Mouse (Mus musculus) NIH3T3 (cell line): ENCODE data around the gene Cpeb1.

Source experiments
- DNase-seq: peaks from one replicate; pipeline ENCODE4 v3.0.0-alpha.2; 2012; ENCODE audit warnings: low read depth

The Cpeb1 gene

DNA sequence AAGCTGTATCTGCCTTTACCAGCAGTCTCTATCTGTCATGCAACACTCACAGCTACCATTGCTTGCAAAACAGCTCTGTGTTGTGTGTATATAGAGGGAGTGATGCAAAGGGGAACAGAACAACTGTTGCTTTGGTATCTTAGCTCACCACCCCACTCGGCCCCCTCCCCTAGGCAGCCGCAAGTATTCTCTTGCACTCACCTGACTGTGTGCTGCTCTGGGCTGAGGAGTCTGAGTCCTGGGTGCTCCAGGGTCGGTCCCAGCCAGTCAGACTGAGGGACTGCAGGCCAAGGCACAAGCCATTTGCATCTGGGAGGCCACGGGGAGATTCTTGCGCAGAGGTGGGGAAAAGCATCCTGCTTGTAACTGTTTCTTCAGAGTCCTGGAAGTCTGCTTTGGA, 83.5 kb downstream of the Cpeb1 start:
- DNase-seq: no peak

- no peak for DNase-seq
These were observed 85.5 kb downstream of the Cpeb1 start for GRCm38 (mm10) chr7:81369724-81370123.

DNA sequence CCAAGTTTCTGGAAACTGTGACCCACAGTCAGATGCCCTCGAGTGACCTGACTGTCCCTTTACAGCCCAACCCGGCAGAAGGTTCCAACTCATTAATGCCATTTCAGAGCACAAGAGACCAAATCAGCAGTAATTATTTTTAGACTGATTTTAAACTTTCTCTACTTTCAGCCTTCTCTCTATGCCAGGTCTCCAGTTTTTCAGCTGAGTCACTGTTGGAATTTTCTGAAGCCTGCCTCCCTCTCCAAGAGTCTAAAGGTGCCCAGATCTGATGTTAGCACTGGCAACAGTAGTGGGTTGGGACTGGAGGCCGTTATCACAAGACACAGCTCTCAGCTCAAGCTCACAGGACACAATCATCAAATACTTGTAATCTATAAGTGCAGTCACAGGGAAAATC, 87.3 kb downstream of the Cpeb1 start:
- DNase-seq: peak; percentile 14

GRCm38 (mm10) chr7:81356975-81357374, 98.3 kb downstream of the Cpeb1 start:
- no peak for DNase-seq

DNA sequence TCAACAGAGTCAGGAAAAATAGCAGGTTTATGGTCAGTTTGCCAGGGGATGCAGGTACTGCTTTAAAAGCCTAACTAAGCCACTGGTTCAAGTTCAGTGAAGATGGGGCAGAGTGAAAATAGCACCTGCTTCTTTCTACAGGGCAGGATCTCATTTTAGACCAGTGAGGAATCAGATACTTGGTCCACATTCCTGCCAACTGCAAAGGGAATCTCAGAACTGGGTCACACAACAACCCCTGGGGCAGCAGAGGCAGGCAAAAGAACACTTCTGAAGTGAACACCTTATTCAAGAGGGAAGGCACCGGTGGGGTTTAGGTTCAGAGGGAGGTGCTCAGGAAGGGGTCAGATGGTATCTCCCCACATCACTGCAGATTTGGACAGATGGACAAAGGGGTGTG, 98.9 kb downstream of the Cpeb1 start:
- no peak for DNase-seq

GRCm38 (mm10) chr7:81355746-81356145, 99.5 kb downstream of the Cpeb1 start:
- DNase-seq: no peak

- DNase-seq: no peak
These were observed 103.4 kb downstream of the Cpeb1 start for GRCm38 (mm10) chr7:81351826-81352225.

DNA sequence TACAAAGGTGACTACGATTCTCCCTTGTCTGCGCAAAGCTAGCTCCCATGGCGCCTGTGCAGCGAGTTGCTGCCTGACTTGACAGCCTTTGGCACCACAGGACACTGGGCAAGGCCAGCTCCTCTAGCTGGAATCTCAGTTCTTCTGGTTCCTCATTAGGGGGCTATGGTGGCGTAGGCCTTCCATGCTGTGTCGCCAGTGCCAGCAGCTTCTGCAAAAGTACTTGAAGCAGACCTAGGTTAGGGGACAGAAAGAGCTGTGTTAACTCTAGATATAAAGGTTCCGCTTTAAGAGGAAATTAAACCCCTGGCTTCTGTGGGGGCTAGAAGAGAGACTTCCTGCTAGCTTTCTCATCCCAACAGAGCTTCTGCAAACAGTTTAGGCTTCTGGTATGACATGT, 107.1 kb downstream of the Cpeb1 start:
- DNase-seq: no peak

DNA sequence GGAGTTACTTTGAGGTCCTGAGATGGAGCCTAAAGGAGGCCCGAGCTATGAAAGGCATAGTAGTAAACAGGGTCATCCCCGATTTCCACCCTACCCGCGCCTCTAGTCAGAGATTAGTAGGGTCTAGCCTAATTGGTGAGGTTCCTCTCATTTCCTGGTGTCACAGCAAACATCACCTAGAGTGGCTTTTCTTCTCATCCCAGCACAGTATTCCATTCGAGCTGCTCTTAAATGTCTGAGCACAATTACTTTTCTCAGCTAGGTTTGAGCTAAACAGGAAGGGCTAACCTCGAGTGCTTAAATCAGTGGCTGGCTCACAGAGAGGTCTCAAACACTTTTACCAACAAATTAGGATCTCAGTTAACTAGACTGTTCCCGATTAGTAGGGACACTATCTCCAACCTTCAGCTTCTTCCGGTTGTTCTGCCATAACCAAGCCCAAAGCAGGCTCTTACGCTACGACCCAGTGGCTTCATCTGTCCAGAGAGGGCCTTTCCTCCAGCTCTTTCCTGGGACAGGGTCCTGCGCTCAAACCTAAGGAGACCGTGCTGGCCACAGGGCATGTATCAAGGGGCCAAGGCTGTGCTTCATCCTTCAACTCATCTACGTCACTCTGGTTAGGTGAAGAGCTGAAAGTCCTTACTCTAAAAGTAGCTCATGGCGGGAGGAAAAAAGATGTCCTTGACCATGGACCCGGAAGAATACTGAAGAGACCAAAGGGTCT, 109.7 kb downstream of the Cpeb1 start:
- DNase-seq: no peak

GRCm38 (mm10) chr7:81344544-81345446, 110.5 kb downstream of the Cpeb1 start, which contains the start of gene Rps17:
TSS of gene Rps17 (minus strand) at chr7:81345254.
- peak; percentile 98 for DNase-seq

DNA sequence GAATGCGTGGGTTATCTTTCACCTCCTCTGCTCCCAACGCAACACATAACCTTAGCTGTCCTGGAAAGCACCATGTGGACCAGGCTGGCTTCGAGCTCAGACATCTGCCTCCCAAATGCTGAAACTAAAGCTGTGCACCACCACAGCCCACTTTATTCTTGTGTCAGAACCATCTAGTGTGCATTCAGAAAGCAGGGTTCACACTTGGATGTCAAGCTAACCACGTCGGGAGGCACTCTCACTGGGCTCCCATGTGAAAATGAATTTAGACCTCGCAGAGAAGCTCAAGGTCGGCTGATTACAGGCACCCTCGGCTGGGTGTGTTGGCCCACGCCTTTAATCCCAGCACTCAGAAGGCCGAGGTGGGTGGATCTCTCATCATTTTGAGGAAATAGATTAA, 111.4 kb downstream of the Cpeb1 start:
- no peak for DNase-seq

DNA sequence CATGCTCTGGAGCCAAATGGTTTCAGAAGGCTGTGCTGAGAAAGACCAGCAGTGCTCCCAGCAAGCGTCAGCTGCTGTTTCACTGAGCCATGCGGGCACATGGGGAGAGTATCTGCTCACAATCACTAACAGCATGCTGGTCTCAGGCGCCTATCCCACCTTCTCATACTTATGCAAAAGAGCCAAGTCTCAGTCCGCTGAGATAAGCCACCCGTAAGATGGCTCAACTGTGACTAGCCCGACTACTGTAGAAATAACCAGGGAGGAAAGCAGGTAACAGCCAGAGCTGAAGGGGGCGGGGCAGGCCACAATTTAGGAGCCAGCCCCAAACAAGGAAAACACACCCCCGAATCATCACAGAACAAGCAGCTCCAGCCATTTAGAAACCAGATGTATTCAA, 111.9 kb downstream of the Cpeb1 start:
- peak; percentile 65 for DNase-seq

DNA sequence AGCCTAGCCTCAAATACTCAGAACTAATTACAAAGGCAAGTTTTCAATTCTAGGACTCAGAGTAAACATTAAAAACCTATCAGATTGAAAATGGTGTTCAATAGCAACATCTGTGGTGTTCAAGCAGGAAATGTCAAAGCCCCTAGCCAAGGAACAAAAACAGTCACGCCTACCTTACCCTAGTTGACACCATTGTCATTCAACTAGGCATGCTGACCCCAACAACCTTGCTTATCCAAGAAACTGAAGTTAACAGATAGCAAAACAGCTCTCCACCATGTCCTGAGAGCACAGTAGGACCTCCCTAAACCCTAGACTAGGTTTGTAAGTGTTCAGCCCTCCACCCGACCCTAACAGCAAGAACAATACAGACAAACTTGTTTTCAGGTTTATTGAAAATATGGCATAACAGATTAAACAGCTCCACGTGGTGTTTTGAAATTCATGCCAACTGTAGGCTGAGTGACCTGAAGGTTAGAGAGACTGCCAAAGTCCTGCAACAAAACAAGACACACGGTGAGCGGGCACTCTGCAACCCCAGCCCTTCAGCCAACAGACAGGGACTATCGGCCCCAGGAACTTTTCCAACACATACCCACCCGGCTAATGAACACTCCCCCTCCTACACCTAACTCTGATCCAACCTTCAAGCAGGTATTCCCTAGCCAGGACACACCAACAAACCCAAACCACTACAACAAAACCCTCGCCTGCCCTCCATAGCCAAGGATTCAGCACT, 112.7 kb downstream of the Cpeb1 start:
- DNase-seq: no peak

- DNase-seq: peak; percentile 80
These were observed 113.7 kb downstream of the Cpeb1 start for GRCm38 (mm10) chr7:81341563-81341962.

GRCm38 (mm10) chr7:81339783-81340182, 115.5 kb downstream of the Cpeb1 start:
- DNase-seq: peak; percentile 81

GRCm38 (mm10) chr7:81338522-81338873, 116.8 kb downstream of the Cpeb1 start:
- DNase-seq: no peak

DNA sequence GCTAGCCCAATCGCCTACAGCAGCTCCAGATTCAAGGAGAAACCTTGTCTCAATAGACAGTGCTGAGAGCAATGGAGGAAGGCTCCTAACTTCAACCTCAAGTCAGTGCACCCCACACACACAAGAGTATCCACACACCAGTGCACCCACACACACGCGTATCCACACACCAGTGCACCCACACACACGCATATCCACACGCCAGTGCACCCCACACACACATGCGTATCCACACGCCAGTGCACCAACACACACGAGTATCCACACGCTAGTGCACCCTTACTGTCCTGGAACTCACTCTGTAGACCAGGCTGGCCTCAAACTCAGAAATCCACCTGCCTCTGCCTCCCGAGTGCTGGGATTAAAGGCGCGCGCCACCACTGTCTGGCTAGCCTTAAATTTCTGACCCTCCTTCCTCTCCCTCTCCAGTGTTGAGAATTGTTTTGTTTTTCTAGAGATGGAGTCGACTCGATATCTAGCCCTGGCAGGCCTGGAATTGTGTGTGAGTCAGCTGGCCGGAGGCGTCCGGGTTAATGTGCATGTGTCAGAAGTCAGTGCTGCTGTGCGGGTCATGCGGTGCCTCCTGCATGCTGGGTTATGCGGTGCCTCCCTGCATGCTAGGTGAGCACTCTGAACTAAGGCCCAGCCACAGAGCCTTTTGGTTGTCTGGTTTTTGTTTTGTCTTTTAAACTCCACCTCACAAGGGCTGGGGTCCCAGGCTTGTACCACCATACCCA, 117.3 kb downstream of the Cpeb1 start:
- peak; percentile 45 for DNase-seq

DNA sequence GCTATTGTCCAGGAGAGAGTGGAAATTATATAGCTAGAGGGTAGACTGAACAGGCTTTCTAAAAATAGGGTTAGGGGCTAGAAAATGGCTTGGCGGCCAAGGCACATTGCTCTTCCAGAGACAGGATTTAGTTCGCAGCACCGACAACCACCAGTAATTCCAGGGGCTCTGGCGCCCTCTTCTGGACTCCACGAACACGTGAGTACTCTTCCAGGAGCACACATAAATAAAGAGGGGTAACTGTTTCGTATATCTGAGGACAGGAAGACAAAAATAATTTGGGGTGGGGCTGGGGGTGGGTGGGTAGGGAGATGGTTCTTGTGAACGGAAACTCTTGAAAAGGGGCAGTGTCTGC, 118.9 kb downstream of the Cpeb1 start:
- DNase-seq: peak; percentile 81

GRCm38 (mm10) chr7:81335705-81336431, 119.4 kb downstream of the Cpeb1 start:
- peak; percentile 46 for DNase-seq

DNA sequence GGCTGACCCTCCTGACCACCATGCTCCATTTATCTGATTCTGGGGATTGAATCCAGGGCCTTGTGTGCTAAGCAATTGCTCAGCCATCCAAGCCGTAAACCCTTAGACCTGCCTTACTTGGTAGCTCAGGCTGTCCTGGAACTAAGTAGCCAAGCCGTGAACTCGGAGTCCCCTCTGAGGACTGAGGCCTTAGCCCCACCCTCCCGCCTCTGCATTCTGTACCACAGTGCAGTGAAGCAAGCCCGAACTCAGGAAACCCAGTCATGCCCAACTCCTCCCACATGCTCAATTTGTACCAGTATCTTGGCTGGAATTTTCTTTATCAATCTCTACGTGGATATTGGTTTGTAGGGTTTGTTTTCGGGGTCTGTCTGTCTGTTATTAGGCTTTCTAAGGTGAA, 123.4 kb downstream of the Cpeb1 start:
- no peak for DNase-seq

DNA sequence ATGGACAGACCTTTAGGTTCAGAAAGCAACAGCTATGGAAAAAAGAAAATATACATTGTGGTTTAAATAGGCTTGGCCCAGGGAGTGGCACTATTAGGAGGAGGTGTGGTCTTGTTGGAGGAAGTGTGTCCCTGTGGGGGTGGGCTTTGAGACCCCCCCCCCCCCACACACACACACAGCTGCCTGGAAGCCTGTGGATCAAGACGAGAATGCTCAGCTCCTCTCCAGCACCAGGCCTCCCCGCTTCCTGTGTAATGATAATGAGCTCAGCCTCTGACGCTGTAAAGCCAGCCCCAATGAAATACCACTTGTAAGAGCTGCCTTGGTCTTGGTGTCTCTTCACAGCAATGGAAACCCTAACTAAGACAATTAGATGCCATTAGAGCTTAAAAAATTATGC, 124.5 kb downstream of the Cpeb1 start:
- no peak for DNase-seq
